Mouse (Mus musculus) urinary bladder, adult 18-20 months (tissue): ENCODE results near the gene Crygn.
"Not testable (repeated sequence)": the region's sequence is repeated elsewhere in the genome, so short reads cannot be mapped to it uniquely, and the experiment has no call there.

Experiments
- DNase-seq, 2 experiments: peaks; one replicate each; pipeline ENCODE4 v3.0.0; 2022; ENCODE audit warnings: low spot score in 2 of 2, mixed read lengths in 2 of 2

Crygn gene

DNA sequence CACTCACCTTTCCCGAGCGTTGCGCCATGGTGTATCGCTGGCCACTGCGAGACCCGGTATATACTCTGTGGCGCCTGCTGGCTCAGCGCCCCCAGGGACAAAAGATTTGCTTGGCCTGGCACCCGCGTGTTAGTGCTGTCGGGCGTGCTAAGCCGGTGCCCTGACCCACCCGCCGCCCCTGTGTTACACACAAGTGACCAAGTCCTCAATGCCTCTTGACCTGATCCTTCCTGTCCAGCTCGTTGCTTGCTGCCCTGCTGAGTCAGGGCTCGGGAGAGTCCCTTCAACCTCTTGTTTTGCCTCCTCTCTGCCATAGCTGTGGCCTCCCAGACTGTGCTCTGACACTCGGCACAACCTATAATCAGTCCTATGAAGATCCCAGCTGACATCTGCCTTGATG, at the start of gene Crygn:
Gene Crygn (minus strand): TSS at position 193 of the 400 bp plus-strand sequence.
- no peak for DNase-seq

DNA sequence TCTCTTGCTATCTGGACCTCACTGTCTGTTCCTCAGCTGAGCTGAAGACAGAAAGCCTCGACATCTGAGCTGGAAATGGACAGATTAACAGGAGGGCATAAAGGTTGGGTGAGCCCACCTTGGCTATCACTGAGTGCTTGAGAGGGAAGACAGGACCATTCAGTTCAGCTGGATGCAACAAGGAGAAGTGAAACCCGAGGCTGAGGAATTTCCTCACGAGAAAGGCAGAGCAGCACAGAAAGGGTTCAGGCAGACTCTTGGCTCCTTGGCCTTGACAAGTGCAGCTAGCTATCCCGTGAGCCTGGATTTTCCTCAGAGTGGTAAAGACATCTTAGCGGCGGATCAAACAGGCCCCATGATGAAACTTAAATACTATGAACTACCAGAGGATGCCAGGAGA, 47.4 kb upstream of the Crygn start:
- no peak for DNase-seq

DNA sequence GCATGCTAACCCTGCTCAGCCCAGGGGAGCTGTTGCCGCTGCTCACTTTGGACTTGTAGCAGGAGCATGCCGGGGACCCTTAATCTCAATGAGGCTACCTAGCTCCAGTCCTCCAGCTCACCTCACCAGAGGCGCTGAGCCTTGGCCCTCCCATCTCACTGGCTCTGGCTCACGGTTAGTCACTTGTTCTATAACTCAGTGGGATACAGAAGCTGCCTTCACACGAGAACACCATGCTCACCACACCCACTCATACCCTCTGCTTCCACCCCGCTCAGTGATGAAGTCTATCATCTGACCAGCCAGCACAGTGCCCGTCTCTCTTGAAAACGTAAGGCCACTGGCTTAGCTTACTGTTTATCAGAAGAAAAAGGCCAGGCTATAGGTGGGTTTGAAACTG, 46.9 kb upstream of the Crygn start:
- DNase-seq, result no peak

DNA sequence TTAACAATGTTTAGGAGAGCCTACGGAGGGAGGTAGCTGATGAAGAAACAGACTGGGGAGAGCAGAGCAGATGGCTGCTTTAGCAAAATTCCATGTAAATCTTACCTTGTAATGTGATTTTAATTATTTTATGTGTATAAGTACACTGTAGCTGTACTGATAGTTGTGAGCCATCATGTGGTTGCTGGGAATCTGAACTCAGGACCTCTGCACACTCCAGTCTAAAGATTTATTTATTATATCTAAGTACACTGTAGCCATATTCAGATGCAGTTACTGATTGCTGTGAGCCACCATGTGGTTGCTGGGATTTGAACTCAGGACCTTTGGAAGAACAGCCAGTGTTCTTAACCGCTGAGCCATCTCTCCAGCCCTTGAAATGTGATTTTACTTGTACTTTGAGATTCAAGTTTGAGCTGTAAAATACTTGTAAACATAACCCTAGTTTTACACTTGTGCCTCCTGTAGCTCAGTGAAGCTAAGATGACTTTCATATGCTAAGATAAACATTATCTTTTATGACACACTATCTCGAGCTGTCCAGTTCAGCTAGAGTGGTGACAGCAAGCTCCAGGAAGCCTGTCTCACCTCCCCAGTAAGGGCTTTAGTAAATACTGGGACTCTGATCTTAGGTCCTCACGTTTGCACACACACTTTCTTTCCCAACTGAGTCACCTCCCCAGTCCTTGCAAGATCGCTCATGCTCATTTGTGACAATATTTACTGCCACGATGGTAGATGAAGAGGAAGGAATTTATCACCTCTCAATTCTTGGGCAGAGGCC, 44.2 kb upstream of the Crygn start:
- peak in 1 of 2 experiments; percentile 27 for DNase-seq

DNA sequence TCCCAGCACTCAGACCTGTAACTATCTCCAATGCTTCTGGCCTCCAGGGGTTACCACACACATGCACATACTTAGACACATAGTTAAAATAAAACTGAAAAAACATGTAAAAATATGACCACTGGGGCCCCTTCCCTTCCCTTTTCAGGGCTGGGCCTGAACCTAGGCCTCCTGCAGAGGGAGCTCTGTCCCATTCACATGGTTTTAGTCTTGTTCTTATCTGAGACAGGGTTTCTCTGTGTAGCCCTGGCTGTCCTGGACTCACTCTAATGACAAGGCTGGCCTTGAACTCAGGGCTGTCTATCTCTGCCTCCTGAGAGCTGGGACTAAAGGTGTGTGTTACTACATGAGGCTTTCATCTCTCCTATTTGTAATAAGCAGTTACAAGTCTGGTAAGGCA, 42.6 kb upstream of the Crygn start:
- DNase-seq, result no peak

DNA sequence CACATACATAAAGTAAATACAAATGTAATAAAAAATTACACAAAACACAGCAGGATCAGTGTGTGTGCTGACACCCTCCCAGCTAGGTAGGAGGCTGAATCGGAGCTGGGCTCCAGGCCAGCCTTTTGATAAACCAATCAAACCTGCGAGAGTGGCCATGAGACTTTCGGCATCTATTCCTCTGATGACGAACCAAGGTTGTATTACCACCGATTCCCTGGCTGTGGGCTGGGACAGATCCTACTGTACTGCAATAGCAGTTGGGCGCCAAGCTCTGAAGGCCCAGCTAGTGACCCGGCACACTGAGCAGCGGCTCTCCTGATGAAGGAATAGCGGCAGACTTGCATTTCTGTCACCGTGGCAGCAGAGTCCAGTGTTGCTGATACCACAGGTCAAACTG, 40.8 kb upstream of the Crygn start:
- DNase-seq, result no peak

DNA sequence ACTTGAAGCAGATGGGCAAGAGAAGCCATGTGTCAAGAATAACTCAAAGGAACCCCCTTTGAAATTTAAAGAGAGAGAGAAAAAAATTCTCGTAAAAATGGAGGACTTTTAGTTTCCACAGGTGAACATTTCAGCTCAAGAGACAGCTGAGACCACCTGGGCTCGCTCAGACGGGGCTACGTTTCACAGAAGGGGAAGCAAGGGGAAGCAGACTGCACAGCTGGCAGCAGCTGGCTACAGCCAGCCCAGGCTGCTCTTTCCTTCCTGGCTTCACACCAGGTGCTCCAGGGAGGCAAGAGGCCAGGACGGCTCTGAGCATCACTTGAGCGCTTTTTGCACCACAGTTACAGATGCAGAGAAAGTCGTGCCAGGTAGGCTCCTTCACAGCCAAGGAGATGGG, 40.0 kb upstream of the Crygn start:
- no peak for DNase-seq

DNA sequence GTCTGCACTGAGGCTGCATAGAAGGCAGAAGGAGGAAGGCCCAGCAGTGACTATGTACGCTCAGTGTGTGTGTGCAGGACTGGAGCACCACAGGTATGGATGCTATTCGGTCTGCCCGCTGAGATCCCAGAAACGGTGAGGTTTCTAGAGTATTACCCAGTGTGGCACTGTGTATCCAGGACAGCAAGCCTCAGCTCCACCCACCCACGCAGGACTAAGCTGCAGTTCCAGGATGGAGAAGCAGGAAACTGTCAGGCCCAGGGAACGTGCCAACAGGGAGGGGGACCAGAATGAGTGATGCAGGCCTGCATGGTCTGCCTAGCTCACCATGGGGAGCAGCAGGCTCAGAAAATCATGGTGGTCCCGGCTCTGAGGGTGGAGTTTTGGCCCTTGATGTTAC, 35.2 kb upstream of the Crygn start:
- DNase-seq, result no peak

DNA sequence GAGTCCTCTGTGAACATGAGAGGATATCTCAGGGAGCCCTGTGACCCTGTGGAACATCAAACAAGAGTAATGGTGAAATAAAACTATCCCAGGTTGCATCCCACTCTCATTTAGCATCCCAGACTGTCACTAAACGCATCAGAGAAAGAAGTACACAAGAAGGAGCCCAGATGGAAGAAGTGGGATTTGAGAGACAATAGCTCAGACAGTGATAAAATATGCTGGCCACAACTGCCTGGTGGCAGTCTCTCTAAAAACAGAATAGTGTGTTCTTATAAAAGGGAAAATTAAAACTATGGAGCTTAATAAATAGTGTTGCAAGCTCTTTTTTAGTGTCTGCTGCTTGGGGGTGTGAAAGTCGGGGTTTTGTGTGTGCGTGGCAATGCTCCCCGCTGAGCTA, 25.1 kb upstream of the Crygn start:
- DNase-seq, result no peak

DNA sequence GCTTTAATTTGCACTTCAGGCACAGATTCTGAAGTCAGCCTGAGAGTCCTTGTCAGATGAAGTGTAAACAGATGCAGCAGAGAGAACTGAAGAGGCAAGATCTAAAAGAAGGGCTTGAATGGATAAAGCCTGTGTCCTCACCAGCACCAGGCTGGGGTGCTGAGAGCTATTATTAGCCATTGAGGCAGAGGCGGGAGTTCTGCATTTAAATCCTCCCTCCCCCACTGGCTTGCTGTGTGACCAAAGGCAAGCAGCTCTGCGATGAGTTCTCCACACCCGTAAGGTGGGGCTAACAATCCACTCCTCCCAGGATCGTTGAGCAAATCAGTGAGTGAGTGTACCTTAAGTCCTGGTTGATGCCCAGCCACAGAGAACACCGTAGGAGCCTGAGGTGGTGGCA, 23.2 kb upstream of the Crygn start:
- DNase-seq, result no peak

DNA sequence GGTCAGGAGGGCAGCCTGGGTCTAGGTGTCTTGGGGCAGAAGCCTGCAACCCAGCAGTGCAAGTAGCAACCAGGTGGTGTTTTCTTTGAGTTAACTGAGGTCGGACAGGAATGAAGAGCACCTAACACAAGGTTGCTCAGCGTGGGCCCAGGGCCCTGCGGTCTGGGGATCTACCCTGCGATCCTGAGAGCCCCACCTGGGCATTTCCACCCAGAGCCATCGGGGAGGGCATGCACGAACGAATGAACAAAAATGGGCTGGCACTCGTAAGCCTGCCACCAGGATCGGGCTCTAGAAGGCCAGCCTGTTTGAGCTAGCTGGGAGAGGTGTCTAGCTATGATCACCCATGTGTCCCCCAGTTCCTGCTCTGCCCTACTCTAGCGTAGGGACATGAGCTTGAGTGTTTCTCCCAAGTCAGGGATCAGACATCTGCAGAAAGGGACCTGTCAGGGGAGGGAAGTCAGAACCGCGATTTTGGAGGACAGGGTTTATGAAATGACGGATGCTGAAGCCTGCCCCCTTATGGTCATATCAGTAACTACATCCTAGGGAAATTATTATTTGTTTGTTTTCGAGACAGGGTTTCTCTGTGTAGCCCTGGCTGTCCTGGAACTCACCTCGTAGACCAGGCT, 22.2 kb upstream of the Crygn start:
- DNase-seq, result no peak

DNA sequence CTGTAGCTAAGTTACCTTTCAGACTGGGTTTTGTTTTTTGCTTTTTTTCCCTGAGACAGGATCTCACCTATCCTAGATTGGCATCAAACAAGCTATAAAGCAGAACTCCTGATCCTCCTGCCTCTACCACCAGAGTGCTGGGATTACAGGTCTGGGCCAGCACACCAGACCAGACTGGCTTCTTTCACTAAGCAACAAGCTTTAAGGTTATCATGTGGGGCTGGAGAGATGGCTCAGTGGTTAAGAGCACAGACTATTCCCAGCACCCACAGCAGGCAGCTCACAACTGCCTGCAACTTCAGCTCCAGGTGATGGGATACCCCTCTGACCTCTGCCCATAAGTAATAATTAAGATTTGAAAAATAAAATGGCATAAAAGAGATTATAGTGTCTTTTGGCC, 21.5 kb upstream of the Crygn start:
- no peak for DNase-seq

DNA sequence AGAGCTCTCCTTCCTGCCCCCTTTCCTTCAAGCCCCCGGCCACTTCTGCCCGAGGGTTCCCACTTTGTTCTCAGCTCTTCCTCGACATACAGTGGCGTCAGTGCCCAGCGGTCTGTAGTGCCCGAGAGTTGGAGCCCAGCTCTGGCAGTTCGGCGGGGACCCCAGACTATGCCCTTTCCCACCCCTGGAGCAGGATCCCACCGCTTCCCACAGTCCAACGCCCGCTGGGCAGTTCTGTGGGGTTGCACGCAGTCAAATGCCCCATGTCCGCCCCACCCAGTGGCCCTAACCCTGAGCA, 21.0 kb upstream of the Crygn start:
- DNase-seq, result no peak

DNA sequence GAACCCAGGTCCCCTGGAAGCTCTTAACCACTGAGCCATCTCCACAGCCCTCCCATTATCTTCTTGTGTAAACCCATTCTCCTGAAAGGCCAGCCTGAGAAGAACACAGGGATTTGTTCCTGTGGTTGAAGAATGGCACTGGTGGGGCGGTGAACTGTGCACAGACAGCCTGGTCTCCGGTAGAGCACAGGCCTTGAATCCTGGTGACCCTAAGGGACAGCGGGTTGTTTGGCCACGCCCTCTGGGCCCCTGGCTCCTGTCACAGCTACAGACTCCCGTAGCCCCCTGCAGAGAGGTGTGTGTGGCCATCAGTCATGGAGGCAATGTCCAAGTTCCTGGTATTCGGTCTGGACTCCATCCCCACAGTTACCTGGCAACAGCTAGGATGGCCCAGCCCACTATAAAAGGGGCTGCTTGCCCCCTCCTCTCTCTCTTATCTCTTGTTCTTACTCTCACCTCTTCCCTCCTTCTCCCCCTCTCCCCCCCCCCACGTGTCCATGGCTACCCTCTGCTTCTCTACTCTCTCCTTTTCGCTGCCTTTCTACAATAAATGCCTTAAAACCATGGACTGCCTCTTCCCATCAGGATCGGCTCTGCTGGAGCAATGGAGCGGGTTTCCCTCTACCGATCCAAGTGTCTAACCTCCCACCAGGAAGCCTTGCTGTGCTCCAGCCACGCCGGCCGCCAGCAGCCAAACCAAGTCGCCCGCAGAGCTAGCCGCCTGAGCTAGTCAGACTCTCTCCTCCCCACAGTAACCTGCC, 20.5 kb upstream of the Crygn start:
- DNase-seq, result no peak

DNA sequence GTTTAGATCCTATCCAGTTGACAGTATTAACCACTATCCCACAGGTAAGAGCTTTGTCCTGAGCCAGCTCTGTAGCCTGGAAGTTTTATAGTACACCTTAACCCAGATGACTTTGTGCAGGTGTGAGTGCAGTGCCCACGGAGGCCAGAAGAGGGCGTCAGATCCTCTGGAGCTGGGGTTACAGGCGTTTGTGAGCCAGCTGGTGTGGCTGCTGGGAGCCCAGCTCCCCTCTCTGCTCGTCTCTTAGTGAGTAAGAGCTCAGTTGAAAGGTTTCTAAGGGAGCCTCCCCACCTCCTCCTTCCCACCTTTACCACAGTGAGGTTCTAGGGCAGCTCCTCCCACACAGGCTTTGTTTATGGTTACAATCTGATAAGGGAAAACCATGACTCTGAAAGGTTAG, 18.9 kb upstream of the Crygn start:
- no peak for DNase-seq

DNA sequence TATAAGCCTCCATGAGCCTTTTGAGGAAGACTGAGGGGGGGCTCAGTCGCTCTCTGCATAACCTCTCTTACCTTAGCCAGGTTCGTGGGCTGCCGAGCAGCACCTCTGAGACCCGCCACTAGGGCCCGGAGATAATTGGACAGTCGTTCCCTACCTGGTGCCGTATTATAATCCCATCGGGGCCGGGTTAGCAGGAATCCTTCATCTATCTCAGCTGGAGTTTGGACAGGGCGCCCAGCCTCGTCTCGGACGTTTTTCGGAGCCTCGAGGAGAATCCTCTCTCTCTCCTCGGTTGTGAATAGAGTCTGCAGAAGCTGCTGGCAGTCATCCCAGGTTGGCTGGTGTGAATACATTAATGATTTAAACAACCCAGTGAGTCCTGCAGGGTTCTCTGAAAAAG, 16.7 kb upstream of the Crygn start:
- DNase-seq, result not testable (repeated sequence)

DNA sequence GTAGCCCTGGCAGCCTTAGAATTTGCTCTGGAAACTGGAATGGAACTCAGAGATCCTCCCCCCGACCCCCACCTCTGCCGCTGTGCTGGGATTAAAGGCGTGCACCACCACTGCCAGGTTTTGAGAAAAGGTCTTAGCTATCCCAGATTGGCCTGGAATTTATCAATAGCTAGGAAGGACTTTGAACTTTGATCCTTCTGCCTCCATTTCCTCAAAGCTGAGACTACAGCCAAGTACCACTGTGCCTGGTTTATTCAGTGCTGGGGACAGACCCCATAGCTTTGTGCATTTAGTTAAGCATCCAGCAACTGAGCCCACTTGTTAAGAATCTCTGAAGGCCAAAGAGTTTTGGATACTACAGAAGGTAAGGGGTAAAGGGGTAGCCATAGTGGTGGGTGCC, 877 bp downstream of the Crygn start:
- DNase-seq, result no peak

DNA sequence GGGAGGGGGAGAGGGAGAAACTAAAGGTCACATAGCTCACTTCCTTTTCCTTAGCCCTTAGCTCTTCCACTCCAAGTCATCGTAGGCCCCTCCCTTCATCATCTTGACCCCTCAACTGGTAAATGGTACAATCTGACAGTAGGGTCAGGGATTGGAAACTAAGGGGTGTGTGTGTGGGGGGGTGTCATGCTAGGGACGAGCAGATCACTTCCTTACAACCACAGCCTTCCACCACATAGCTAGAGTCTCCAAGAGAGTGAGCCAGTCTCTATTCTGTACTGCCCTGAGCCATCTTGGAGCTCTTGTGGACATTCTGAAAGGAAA, 5.7 kb downstream of the Crygn start:
- DNase-seq, result no peak

DNA sequence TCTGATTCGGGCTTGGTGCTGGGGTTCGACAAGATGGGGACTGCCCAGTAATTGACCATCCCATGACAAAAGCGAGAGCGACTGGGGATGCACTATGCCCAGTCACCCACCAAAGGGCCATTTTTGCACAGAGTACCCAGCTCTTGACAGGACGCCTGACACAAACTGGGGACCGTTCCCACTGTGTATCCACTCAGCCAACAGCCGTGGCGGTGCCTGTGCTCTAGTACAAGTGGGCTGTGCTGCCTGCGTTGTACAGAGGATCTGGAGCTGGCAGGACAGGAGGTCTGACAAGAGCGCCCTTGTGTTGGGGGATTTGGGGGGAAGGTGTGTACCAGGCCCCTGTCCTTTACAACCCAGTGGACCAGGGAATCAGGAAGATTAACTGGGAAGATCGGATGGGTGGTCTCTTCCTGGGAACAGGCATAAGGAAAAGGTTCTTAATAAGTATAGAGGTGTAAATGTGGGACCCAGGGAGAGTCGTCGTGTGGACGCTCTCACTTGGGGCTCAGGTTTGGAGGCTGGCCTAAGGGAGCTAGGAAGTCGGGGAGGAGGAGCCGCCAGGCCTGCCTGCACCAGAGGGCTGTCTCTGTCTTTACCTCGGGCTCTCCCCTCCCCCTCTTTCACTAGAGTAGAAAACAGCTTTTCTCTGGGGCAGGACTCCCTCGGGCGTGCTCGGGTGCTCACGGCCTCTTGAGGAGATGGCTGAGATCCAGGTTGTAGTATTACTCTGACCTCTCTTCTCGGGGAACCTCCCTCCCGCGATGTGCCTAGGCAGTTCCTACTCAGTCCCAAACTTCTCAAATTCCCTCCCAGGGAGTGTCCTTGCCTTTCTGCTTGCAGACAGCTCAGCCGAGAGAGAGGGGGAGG, 6.3 kb downstream of the Crygn start:
- DNase-seq, result peak; percentile 43 to 64

DNA sequence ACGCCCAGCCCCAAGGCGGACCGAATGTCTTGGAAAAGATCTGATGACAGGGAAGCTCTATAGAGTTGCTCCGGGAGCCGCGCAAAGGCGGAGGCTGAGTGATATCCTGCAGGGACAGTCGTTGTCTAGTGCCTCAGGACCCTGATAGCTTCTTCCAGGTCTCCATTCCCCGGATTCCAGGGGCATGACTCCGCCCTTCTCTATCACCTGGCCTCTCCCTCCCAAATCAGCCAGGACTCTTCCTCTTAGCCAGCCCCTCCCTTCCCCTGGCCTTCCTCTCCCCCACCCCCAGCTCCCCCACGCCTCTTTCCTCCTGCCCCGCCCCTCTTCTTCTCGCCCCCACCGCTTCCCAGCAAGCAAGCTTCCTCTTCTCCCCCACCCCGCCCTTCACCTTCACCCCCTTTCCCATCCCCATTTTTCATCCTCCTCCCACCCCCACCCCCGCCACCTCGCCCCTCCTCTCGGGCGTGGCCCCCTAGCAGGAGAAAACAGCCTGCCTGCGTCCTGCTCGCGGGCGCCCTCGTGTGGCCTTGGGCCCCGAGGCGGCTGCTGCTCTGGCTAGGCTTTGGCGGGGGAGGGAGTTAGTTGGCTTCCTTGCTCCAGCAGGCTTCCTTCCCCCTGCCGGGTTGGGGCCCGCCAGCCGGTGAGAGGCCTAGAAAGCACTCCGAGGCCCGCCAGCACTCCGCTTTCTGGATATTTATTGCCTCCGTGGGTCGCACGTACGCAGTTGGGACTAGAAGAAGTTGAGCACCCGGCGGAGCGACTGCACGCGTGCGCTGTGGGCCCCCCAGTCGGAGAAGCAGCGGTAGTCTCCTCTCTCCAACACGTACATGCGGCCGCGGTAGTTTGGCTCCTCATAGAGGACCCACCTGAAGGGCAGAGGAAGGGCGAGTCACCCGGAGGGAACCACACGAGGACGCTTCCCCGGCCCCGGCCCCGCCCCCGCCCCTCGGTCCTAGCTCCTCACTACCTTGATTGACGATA, 7.2 kb downstream of the Crygn start:
- DNase-seq, result peak; percentile 80 to 83

DNA sequence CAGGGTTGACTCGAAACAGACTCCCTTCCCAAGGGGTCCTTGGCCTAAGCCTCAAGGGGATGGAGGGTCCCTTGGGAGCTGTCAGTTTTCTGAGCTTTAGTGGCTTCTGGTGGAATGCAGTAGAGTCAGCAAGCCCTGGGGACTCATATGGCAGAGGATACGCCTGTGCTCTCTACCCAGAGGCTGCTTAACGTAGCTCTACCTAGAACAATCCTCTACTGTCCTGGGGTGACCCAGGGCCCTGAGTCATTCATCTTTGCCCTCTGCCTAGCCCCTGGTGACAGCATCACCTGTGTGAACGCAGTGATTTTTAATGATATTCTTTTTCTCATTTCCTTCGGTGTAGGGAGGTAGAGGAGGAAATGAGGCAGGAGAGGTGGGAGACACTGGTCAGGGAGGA, 8.1 kb downstream of the Crygn start:
- DNase-seq, result no peak
